8 mouse cellular contexts compared by ENCODE assay signal in genomic region chr13:83566180-83566579, GRCm38 (mm10).
DNase-seq lines count a peak whose midpoint lies in the region; ATAC-seq lines count a peak whose summit lies in the region.
"Had no signal": no experiment of that assay in that cellular context is flagged by ENCODE, and none has a peak within 500 bp of the region (broad histone marks: within the 10 kb centered on the region; RNA-seq: fewer than 3 reads in every experiment).

No protein-coding gene starts in this region.

- H3K36me3 ChIP-seq in embryonic facial prominence, embryonic 14.5 days (ENCODE audit: control insufficient read depth, insufficient read depth, low read length): no peaks in the 10 kb centered on the region
- no peaks in the 10 kb centered on the region for H3K36me3 ChIP-seq in liver, embryonic 12.5 days
- H3K36me3 ChIP-seq: neural tube, embryonic 13.5 days had no signal

- H3K4me1 ChIP-seq in embryonic facial prominence, embryonic 14.5 days (ENCODE audit: control insufficient read depth, insufficient read depth, low read length): peaks cover 26% of the 10 kb centered on the region
- peaks cover 38% of the 10 kb centered on the region for H3K4me1 ChIP-seq in liver, embryonic 12.5 days

- no peak overlapping the region for H3K9ac ChIP-seq in embryonic facial prominence, embryonic 14.5 days (ENCODE audit: low read depth, low read length)
- no peak overlapping the region for H3K9ac ChIP-seq in liver, embryonic 12.5 days
- H3K9ac ChIP-seq: neural tube, embryonic 13.5 days had no signal

- H3K9me3 ChIP-seq in embryonic facial prominence, embryonic 14.5 days (ENCODE audit: control insufficient read depth, low read length): no peaks in the 10 kb centered on the region
- H3K9me3 ChIP-seq in liver, embryonic 12.5 days (replicated peaks): no peaks in the 10 kb centered on the region
- H3K9me3 ChIP-seq: neural tube, embryonic 13.5 days had no signal

- no peak overlapping the region for H3K4me3 ChIP-seq in embryonic facial prominence, embryonic 14.5 days (ENCODE audit: low read depth, low read length)
- H3K4me3 ChIP-seq in liver, embryonic 12.5 days: no peak overlapping the region
- H3K4me3 ChIP-seq: neural tube, embryonic 13.5 days had no signal

- DNase-seq in right cerebral cortex, adult 18-20 months: peak; percentile 60
- no peak for DNase-seq in right cerebral cortex, postnatal 10 days (ENCODE audit: low spot score in 2 of 2)
- DNase-seq in embryonic facial prominence, embryonic 14.5 days (ENCODE audit: low spot score): peak; percentile 76
- DNase-seq in kidney, adult 8-10 months: peak; percentile 15 to 17
- DNase-seq in natural killer cell, adult 2 months (ENCODE audit: low spot score in 2 of 2): peak; percentile 12 to 48
- no peak for DNase-seq in yolk sac, embryonic 10.5 days (ENCODE audit: low spot score)

- no peaks in the 10 kb centered on the region for H3K27me3 ChIP-seq in embryonic facial prominence, embryonic 14.5 days (replicated peaks; ENCODE audit: control insufficient read depth, insufficient read depth, low read length)
- no peaks in the 10 kb centered on the region for H3K27me3 ChIP-seq in liver, embryonic 12.5 days (replicated peaks)
- H3K27me3 ChIP-seq: neural tube, embryonic 13.5 days had no signal

- H3K4me2 ChIP-seq in embryonic facial prominence, embryonic 14.5 days (ENCODE audit: low read depth, low read length): peak overlapping the region; percentile 18
- no peak overlapping the region for H3K4me2 ChIP-seq in liver, embryonic 12.5 days
- H3K4me2 ChIP-seq: neural tube, embryonic 13.5 days had no signal

- ATAC-seq in embryonic facial prominence, embryonic 14.5 days (ENCODE audit: low read depth): no peak
- ATAC-seq in liver, embryonic 12.5 days: no peak

- 23% methylated on average over 4 of the region's 4 CpGs for WGBS in embryonic facial prominence, embryonic 14.5 days
- WGBS in liver, embryonic 12.5 days (ENCODE audit: insufficient replicate concordance): 51% methylated on average over 4 of the region's 4 CpGs

- H3K27ac ChIP-seq in embryonic facial prominence, embryonic 14.5 days (replicated peaks; ENCODE audit: low read depth, low read length): peak overlapping the region; percentile 34
- no peak overlapping the region for H3K27ac ChIP-seq in liver, embryonic 12.5 days
- H3K27ac ChIP-seq: neural tube, embryonic 13.5 days had no signal

Comparison
In these comparisons a context has a peak if more than half of its experiments do, and no peak if none do; other contexts are left out.
1. DNase-seq: peak in right cerebral cortex, adult 18-20 months (single experiment), embryonic facial prominence, embryonic 14.5 days (single experiment), kidney, adult 8-10 months (2 of 2) and natural killer cell, adult 2 months (2 of 2); none in right cerebral cortex, postnatal 10 days (0 of 2) and yolk sac, embryonic 10.5 days (single experiment).